Mouse (Mus musculus) thymus, adult 2 months (tissue): ENCODE results near the gene Nhlrc4.

ENCODE experiments used
- CTCF ChIP-seq: fragments of 200-500 bp; IDR thresholded peaks from 2 replicates; pipeline ENCODE4 v1.5.1; 2012; ENCODE audit warnings: mild to moderate bottlenecking, control low read depth, low read length, moderate library complexity, borderline replicate concordance; ENCODE audit not compliant: control insufficient read depth, poor library complexity, insufficient read depth; ENCODE audit errors: extremely low read depth
- POLR2A ChIP-seq: fragments of 200-500 bp; IDR thresholded peaks from 2 replicates; pipeline ENCODE4 v1.6.1; 2012; ENCODE audit warnings: mild to moderate bottlenecking, low read length, control low read depth, moderate library complexity; ENCODE audit not compliant: control insufficient read depth, poor library complexity, insufficient read depth; ENCODE audit errors: extremely low read depth

- TF ChIP-seq CTCF (no peak), POLR2A (no peak)
These were observed 5.9 kb upstream of the Nhlrc4 start for GRCm38 (mm10) chr17:25950706-25951105.
